Mouse (Mus musculus) frontal cortex, postnatal 14 days (tissue): ENCODE measurements at regions not wholly inside any gene's neighbourhood (a gene's known extent, or its start where the extent isn't known, plus 50 kb on each side); places are given as distances from the start of the nearest gene placed in this dataset.
A peak's percentile ranks its signal among the peaks of the same experiment; 100 is the strongest.

ENCODE experiments used
- DNase-seq, 2 experiments: peaks; one replicate each; pipeline ENCODE4 v3.0.0; 2022; ENCODE audit warnings: low spot score in 2 of 2

DNA sequence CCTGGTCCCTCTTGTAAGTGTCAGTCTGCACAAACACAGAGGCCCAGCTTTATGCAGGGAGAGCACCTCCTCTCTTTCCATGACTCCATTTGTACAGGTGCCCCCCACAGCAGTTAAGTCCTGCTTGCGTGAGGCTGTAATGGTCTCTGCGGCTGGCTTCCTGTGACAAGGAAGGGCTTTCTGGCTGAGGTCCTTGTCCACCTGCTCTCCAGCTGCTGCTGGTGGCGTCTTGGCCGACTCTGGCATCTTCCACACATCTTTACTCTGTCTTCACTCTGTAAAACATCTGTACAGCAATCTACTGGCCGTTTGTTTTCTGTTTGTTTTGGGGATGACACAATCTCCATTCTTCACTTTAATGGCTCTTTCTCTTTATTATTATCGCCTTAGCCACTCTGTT is 60.8 kb downstream of the Rpusd4 start:
- no peak for DNase-seq

DNA sequence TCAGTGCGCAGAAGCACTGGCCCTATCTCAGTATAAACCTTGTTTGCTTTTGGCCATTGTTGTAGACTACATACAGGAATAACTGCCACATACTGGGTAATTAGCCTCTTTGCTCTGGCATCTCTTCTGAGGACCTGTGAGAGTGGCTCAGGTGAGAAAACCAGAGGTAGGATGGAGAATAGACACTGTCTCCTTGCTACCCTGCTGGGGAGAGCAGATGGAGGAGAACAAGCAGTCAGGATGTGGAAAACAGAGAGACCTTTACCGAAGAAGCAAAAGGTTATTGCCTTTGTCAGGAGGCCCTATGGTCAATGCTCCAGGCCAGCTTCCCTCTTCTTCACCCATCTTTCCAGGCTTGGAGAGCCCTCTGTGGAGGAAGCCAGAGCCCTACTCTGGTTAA is 62.7 kb downstream of the Rpusd4 start:
- no peak for DNase-seq

DNA sequence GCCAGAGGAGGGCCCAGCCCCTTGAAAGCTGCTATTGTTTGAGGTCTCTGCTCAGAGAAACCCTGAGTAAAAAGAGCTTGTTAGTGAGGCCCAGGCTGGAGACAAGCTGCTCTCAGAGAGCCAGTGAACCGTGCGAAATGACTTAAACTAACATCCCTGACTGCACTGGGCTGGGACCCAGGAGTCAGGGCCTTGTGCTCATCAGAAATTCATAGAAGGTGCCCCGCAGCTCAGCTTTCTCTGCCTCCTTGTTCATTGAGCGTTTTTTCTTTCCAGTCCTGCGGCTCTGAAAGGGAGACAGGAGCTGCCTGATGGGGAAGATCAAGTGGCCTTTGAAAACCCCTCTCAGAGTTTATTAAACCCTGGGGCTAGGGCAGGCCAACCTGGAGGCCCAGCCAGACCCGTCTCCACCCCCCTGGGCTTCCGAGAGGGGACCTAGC is 63.6 kb downstream of the Rpusd4 start:
- peak; percentile 29 to 53 for DNase-seq

DNA sequence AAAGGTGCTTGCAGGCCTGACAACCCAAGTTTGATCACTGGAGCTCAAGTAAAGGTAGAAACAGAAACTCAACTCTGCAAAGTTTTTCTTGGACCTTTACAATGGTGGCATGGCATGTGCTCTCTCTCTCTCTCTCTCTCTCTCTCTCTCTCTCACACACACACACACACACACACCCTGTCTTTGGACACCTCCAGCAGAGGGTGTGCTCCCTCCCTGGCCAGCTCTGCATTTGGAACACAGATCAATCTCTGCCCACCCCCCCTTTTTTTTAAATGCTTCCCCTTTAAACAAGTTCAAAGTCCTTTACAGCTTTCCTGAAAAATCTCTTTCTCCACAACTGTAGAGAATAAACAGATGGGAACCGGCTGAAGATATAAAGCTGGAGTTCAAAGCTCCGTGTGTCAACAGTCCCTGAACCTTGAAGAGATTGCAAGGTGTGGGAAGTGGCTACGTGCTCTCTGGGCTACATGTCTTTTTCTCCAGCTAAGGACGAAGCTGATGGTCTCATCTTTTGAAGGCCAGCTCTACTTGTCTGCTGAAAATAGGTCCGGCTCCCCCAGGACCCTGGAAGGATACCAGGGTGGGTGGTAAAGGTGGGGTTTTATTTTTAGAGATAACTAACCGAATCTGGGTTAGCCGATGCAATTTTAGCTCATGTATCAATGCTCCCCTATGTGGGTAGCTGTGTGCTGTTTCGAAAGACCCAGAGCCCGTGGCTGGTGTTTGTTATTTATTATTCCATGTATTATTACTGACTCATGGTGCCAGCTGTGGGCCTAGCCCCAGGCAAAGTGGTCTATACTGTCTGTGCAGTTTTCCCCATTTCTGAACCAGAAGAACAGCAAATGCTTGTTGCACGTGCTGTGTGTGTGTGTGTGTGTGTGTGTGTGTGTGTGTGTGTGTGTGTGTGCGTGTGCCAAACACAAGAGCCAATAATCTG is 65.3 kb downstream of the Rpusd4 start:
- no peak for DNase-seq

DNA sequence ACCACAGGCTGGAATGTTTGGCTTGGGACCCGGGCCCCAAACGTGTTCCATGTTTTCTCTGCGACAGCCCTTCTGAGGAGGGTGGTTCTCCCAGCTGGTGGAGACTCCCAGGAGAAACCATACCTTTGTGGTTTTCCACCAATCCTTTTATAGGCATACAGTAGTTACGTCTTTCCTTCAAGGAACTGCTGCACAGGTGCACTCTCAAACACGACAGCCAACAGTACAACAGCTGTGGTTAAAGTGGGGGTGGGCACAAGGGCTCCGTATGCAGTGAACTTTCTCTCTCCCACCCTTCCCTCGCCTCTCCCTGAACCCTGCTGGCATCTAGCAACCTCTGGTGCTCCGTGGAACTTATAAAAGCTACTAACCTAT is 66.0 kb downstream of the Rpusd4 start:
- no peak for DNase-seq

DNA sequence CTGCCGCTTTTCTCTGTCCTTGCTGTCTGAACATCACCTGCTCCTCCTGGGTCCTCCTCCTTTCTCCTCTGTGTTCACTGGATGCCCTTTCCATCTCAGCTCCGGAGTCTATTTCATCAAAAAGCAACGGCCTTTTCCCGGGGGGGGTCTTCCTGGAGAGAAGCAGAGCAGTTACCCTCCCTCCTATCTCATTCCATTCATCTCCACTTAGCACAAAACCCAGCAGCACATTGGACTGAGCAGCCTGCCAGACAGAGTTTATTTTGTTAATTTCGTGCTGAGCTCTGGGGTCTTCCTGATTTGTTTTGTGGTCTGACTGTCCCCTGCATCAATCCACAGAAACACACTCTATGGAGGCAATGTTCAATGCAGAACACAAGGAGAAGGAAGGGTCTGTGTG is 66.9 kb downstream of the Rpusd4 start:
- DNase-seq = no peak

DNA sequence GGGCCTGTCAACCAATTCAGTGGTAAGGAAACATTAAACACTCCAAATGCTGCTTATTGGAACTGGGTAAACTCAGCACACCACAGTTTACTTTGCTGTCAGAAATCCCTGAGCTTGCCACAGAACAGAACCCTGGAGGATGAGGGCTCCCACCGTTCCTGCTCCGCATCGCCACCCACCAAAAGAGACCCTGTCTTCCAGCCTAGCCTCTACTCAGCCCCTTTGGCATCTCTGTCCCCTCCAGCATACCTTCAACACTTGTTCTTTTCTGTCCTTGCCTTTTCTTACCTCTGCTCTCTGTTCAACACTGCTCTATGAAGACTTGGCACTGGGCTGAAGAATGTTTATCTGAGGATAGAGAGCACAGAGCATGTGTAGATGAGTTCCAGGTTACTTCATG is 67.5 kb downstream of the Rpusd4 start:
- DNase-seq = no peak

DNA sequence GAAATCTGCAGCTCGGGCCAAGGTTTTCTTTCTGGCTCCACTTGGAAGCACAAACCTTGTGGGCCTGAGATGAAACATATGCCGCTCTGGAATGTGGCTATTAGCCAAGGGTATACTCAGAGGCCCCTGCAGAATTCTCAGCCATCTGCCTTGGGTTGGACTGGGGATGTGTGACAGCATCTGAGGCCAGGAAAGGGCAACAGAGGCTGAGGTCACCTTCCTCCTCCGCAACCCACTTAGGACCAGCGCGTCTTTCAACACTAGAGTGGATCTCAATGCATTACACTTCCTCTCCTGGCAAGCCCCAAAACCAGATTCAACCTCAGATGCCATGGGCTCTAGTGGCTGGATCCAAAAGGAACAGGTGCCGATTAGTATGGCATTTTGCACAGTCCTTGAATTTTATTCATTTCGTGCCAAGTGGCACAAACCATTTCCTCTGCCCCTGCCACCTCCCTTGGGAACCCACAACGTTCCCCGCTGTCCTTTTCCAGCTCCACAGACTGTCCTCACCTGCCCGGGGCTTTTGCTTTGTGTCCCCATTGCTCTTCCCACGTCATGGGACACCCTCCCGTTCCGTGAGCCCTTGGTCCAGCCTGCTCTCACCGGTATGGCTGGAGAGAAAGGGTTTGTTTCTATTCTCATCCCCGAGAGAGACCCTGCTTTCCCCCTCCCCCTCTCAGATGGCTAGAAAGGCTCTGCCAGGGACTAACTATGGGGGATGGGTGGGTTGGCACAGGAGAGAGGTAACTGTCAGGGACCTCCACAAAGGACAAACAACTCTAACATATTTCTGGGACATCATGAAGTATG is 68.4 kb downstream of the Rpusd4 start:
- no peak for DNase-seq

DNA sequence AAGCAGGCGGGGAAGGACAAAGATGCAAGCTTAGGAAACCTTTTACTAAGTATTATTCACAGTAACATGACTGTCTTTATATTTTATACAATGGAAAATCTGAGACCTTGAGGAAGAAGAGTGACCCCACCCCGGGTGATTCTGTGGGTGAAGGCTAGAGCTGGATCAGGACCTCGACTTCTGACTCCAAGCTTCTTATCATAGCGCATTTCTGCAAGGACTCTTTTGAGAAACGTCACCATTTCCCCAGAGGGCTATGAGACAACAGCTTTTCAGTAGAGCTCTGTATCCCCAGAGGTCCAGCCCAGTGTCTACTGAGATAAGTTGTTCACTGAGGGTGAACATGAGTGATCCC is 69.0 kb downstream of the Rpusd4 start:
- DNase-seq = no peak

DNA sequence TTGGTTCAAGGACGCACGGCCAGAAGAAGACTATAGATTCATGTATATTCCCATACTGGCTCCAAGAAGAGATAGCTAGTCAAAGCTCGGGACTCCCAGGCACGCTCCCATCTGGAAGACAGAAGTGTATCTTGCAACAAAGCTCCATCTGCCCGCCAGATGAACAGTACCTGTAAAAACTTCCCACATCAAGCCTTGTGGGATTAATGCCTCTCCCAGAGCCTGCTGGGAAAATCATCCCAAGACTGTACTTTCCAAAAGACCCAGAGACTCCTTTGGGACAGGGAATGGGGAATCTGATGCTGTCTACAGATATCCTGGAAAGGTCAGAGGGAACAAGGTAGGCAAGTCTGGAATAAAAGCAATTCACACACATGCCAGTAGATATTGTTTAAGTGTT is 71.2 kb downstream of the Rpusd4 start:
- no peak for DNase-seq

DNA sequence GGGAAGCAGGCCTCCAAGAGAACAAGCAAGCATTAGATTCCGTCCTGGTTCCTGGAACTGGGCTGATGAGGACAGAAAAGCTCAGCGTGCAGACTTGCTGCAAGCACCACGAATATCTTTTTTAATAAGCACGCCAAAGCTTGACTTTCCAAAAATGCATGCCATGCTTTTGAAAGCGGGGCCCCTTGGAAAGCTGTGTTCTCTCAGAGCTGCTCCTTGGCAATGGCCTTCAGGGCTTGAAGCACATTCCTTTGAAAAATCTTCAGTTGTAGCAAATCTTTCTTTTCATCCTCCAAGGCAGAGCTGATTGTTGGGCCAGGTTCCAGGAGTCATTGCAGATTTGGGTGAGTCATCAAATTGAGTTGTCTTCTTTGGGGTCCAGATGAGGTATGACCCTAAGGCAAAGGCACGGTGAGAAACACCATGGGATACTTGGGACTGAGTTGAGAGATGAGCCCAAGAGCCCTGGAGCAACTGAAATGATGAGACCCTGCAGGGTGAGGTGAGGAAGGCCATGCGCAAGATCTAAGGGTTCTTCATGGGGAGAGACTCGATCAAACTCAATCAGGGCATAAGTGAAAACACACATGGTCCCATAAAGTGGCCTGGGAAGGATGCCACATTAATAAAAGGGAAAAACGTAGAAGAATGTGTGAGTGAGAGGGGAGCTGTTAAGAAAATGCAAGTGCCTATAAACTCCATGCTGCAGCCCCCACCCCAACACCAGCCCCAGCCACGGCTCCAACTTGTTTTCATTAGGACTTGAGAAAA is 72.0 kb downstream of the Rpusd4 start:
- DNase-seq = no peak

DNA sequence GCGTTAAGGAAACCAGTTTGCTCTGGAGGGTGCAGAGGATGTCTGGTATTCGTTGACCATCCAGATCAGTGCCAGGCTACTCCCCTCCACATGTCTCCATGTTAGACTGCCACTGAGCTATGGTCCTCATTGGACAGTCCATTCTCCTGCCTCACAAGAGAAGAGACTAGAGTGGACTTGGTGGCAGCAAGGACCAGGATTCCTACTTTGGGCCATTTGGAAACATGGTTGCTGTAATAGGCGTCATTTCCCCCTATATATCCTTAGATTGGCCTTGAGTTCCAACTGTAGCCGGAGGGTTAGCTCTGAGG is 72.6 kb downstream of the Rpusd4 start:
- DNase-seq = no peak

DNA sequence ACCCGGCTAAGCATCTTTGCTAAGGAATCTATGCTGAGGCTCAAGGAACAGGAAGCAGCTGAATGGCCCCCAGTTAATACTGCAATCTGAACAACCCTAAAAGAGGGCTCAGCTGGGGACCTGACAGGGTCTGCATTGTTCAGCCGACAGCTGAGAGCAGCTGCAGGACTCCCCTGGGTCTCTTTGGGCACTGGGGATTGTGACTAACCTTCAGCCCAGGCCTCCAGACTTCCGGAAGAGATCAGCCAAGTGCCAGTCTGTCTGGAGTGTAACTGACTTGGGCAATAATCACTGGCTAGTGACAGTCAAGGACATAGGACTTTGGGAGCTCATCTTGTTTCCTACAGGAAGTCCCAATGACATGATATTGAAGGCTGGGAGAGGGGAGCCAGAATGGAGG is 73.1 kb downstream of the Rpusd4 start:
- no peak for DNase-seq

DNA sequence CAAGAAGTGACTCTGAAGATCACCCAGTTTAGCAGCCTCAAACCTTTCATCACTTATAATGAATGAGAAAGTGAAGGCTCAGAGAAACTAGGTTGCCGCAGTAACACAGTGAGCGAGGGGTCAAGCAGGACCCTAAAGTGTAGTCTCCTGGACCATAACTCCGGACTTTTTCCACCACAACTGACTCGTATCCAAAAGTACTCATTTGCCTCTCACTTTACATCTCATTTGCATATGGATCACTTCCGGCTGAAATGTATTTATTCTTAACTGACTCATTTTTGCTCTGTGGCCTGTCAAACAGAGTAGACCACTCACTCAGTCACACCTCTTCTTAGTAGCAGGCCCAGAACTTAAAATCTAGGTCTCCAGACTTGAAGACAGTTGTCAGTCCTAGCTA is 73.7 kb downstream of the Rpusd4 start:
- no peak for DNase-seq

DNA sequence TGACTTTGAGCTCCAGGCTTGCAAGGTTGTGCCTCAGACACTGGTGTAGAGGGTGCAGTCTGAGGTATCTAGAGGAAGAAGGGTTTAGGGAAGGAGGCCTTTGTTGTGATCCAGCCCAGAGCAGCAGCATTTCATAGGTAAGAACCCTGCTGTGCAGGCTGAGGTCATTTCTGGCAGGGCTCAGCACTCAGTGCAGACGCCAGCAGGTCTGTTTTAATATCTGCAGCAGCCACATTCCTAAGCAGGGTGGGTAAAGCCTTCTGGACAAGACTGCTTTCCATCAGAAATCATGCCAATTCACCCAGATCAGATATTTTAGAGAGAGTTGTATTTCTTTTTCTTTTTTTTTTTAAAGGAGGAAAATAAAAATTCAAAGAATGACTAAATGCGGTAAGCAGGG is 74.8 kb downstream of the Rpusd4 start:
- no peak for DNase-seq

DNA sequence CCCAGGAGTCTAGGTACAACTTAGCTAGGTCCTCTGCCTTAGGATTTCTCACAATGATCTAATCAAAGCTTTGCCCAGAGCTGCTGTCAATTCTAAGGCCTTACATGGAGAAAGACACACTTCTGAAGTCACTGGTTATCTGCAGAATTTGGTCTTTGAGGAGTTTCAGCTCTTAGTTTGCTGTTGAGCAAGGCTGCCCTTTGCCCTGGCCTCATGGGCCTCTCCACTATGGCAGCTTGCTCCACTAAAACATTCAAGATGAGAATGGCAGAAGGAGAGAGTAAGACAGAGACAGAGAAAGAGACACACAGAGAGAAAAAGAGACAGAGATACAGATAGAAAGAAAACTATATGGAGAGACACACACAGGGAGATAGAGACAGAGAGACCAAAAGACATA is 75.7 kb downstream of the Rpusd4 start:
- DNase-seq = no peak

DNA sequence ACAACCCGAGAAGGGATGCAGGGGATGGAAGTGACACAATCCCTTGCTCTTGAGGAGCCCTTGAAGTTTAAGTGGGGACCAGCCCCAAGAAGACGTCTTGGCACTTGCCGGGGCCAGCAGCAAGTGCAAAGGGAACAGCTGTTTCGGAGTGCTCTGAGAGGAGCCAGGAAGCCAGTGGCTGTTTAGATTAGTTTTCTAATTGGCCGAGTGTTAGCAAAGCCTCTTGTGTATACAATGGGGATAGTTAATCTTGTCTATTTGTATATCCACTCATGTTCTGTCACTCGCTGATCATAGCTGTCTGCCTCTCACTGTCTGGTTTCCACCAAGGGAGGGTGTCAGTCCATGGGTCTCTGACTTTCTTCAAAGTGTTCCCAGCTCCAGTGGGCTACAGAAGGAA is 76.6 kb upstream of the Cdon start:
- no peak for DNase-seq

DNA sequence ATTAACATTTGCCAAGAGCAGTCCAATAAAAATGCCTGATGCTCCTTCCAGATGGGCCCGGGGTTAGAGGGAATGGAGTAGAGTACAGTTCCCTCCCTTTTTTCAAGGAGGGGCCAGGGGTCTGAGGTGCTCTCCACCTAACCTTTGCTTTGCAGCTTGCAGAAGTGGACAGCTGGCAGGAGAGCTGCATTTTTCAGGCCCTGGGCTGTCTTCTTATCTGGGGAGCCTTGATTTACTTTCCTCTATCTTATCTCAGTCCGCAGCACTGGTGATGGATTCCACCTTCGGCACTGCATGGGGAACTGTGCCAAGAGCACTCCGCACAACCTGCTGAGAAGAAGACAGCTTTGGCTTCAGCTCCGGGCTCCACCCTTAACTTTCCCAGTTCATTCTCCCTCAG is 74.5 kb upstream of the Cdon start:
- DNase-seq = no peak

DNA sequence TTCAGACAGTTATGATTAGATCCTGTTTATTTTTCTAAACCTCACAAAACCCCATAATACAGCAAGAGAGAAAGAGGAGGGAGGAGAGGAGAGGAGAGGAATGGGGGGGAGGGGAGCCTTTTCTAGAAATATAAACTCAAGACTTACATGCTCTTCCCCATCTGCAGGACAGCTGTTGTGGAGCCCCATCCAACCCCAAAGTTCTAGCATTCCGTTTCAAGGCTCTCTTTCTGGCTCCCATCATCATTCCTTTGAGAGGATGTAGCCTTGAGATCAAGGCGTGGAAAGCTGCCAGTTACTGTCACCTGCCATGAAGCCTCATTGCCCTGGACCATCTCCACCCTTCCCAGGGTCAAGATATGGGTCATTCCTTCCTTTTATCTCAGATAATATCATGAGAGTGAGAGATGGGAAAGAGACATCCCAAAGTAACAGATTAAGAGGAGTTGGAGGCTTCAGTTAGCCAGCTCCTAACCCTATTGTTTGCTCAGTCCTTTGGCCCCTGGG is 70.8 kb upstream of the Cdon start:
- DNase-seq = no peak

DNA sequence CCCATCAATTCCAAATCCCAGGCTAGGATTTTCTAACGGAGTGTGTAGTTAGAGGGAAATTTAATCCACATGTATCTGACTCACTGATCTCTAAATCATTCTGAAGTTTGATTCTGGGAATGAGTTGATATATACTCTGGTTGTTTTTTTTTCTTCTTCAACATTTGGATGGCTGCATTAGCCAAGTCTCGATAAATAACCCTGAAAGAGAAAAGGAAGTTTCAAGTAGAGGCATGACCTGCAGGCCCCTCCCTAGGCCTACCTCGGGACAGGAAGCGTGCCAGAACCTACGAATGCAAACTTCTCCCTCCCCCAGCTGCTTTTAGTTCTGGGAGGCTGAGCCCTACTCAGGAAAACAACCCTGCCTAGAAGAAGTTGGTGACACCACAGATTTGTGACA is 69.4 kb upstream of the Cdon start:
- no peak for DNase-seq

DNA sequence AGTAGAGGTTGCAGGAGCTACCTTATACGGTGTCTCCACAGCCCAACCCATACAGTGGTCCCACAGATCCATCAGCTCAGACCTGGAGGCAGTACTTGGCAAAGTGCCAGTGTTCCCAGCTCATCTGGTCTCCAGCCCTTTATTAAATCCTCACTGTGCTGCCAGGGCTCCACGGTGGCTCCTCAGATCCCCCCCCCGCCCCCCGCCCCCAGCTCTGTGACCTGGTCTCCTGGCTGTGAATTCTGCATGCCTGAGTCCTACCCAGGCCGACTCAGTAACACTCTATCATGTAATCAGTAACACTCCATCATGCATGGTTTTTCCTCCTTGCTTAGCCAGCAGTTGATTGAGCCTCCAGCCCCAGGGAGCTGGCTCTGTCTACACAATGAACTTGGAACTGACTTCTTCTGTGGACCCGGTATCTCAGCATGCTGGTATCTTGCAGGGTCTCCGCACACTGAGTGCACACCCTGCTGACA is 66.2 kb upstream of the Cdon start:
- no peak for DNase-seq

DNA sequence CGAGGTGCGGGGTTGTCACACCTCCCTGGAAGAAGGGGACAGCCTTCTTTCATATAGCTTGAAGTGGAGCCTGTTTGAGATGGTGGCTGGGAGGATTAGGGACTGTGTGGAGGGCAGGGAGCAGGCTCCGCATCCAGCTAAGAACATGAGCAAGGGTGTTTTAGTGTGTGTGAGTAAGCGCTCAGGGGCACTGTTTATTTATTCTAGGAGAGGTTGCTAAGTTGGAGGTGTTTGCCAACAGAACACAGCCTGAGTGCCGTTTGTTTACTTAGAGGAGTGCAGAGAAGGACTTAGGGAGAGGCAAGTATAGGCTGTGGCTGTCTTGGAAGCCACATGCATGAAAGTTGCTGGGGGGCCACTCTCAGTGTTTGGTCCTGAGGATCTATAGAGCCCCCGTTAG is 61.2 kb upstream of the Cdon start:
- DNase-seq = no peak
